Mouse (Mus musculus): ENCODE results near the gene Dnajc16. TPM values are rescaled to one million over a fixed set of nuclear protein-coding genes. Genes with fewer than 3 reads are reported as not detected.

Gene Dnajc16
- polyA plus RNA-seq, 1 experiment from 2014 or later, result 4.3 TPM

DNA sequence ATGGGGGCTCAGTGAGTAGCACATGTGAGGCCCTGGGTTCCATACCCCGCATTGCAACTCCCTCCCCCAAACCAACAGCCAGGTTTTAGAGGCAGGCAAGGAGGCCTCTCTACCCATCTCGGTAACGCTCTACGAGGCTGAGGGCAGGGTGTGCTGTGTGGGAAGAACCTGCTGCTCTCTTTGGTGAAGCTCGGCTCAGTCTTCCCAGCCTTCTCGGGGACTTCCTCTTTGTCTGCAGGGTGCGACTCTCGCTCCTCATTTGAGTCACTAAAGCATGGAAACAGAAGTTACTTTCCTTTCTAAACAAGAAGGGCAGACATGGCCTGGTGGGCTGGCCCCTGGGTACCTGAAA, 24.4 kb downstream of the Dnajc16 start:
- DNase-seq (ENCODE audit: low spot score) (no peak), ATAC-seq (replicated peaks; ENCODE audit: low FRiP score) (no peak)
- Histone ChIP-seq H3K36me3 (ENCODE audit: control insufficient read depth, insufficient read depth, low read length) (peaks cover 3% of the 10 kb centered on the region; the same call in 1 of the 2 replicates), H3K4me2 (ENCODE audit: low read depth, low read length, severe bottlenecking) (no peak overlapping the region), H3K4me3 (ENCODE audit: low read depth, low read length) (no peak overlapping the region), H3K27ac (ENCODE audit: low read depth, low read length) (no peak overlapping the region), H3K9me3 (ENCODE audit: control insufficient read depth, low read length) (no peaks in the 10 kb centered on the region), H3K9ac (ENCODE audit: low read length) (no peak overlapping the region), H3K4me1 (replicated peaks; ENCODE audit: control insufficient read depth, insufficient read depth, low read length) (no peaks in the 10 kb centered on the region), H3K27me3 (ENCODE audit: control insufficient read depth, insufficient read depth, low read length) (no peaks in the 10 kb centered on the region)
- WGBS, result 96% methylated on average over 8 of the region's 8 CpGs

DNA sequence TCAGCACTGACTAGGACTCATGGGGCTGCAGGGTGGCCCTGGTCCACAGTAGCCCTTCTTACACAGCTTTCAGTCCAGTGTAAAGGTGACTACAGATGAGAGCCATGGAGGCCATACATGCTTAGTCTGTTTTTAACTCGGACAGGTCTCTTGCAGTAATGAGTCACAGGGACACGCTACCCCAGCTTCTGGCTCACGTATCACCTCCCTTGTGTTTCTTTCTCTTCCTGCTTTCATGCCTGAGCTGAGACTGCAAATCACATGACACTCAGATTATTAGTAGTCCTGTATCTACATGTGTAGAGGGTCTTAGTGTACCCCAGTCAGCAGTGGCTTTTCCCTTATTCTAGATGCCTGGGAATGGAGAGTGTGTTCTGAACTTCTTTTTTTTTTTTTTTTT, 25.7 kb downstream of the Dnajc16 start:
- no peaks in the 10 kb centered on the region for H3K4me1 ChIP-seq (replicated peaks; ENCODE audit: control insufficient read depth, insufficient read depth, low read length)
- no peak overlapping the region for H3K4me2 ChIP-seq (ENCODE audit: low read depth, low read length, severe bottlenecking)
- no peak overlapping the region for H3K9ac ChIP-seq (ENCODE audit: low read length)
- peaks cover 3% of the 10 kb centered on the region; the same call in 1 of the 2 replicates for H3K36me3 ChIP-seq (ENCODE audit: control insufficient read depth, insufficient read depth, low read length)
- WGBS, result 93% methylated on average over 3 of the region's 3 CpGs
- H3K4me3 ChIP-seq (ENCODE audit: low read depth, low read length), result no peak overlapping the region
- no peak for DNase-seq (ENCODE audit: low spot score)
- no peaks in the 10 kb centered on the region for H3K27me3 ChIP-seq (ENCODE audit: control insufficient read depth, insufficient read depth, low read length)
- no peaks in the 10 kb centered on the region for H3K9me3 ChIP-seq (ENCODE audit: control insufficient read depth, low read length)
- no peak overlapping the region for H3K27ac ChIP-seq (ENCODE audit: low read depth, low read length)
- ATAC-seq (replicated peaks; ENCODE audit: low FRiP score), result no peak

DNA sequence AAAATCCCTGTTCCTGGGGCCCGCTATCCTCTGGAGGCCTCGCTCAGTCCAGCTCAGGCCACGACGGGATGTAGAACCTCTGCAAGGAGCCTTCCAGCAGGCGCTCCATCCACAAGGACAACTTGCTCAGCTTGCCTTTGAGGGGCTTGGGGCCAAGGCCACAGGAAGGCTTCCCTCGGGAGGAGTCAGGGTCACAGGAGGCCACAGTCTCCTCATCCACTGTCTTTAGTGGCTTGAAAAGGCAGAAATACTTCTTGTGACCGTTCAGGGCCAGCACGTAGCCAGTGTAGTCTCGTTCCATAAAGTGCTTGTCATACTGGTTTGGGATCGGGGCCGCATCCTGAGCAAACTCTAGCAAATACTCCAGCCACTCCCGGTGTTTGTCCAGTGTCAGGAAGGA, 27.3 kb downstream of the Dnajc16 start:
- Histone ChIP-seq H3K9me3 (ENCODE audit: control insufficient read depth, low read length) (no peaks in the 10 kb centered on the region), H3K4me3 (ENCODE audit: low read depth, low read length) (no peak overlapping the region), H3K27ac (ENCODE audit: low read depth, low read length) (no peak overlapping the region), H3K9ac (ENCODE audit: low read length) (no peak overlapping the region), H3K4me2 (ENCODE audit: low read depth, low read length, severe bottlenecking) (no peak overlapping the region), H3K27me3 (ENCODE audit: control insufficient read depth, insufficient read depth, low read length) (no peaks in the 10 kb centered on the region), H3K4me1 (replicated peaks; ENCODE audit: control insufficient read depth, insufficient read depth, low read length) (no peaks in the 10 kb centered on the region), H3K36me3 (ENCODE audit: control insufficient read depth, insufficient read depth, low read length) (peaks cover 3% of the 10 kb centered on the region; the same call in 1 of the 2 replicates)
- no peak for DNase-seq (ENCODE audit: low spot score)
- 93% methylated on average over 12 of the region's 12 CpGs for WGBS
- no peak for ATAC-seq (replicated peaks; ENCODE audit: low FRiP score)

DNA sequence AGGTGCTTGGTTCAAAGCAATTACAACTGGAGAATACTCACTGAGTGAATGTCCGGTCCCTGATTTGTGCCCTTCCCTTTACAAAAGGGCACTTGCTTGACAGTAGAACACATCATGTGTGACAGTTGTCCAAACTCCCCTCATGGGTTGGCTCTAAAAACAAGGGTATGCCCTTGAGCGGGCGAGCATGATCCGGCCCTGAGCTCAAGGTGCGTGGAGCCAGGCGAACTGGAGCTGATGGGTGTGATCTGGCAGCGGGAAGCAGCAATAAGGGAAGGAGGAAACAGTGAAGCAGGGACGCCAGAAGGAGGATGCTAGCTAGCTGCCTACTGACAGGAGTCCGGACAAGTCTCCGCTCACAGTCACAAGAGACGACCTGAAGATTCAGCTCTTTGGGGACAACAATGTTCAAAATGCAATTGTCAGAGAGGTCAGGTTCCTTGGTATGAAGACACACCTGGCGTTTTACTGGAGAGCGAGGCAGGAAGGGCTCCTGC, 28.6 kb downstream of the Dnajc16 start:
- no peak for ATAC-seq (replicated peaks; ENCODE audit: low FRiP score)
- 94% methylated on average over 13 of the region's 13 CpGs for WGBS
- Histone ChIP-seq H3K9me3 (ENCODE audit: control insufficient read depth, low read length) (no peaks in the 10 kb centered on the region), H3K36me3 (ENCODE audit: control insufficient read depth, insufficient read depth, low read length) (peaks cover 3% of the 10 kb centered on the region; the same call in 1 of the 2 replicates), H3K4me3 (ENCODE audit: low read depth, low read length) (no peak overlapping the region), H3K9ac (ENCODE audit: low read length) (no peak overlapping the region), H3K27ac (ENCODE audit: low read depth, low read length) (no peak overlapping the region), H3K27me3 (ENCODE audit: control insufficient read depth, insufficient read depth, low read length) (no peaks in the 10 kb centered on the region), H3K4me2 (ENCODE audit: low read depth, low read length, severe bottlenecking) (no peak overlapping the region), H3K4me1 (replicated peaks; ENCODE audit: control insufficient read depth, insufficient read depth, low read length) (no peaks in the 10 kb centered on the region)
- no peak for DNase-seq (ENCODE audit: low spot score)

DNA sequence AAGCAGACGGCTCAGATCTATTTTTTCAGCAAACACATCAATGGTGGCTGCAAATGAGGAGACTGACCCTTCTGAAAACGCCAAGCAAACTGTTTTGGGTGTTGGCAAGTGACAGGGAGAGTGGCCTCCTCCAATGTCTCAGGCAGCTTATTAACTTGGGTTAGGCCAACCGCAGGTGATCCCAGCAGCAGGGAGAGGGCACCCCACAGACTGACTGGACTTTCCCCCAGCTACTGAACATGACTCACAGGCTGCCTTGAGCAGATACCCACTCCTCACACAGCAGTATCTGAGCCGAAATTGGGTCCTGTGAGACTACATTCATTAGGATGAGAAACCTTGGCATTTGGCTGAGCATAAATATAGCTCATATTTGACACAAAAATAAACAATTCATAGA, 29.8 kb downstream of the Dnajc16 start:
- peaks cover 3% of the 10 kb centered on the region; the same call in 1 of the 2 replicates for H3K36me3 ChIP-seq (ENCODE audit: control insufficient read depth, insufficient read depth, low read length)

DNA sequence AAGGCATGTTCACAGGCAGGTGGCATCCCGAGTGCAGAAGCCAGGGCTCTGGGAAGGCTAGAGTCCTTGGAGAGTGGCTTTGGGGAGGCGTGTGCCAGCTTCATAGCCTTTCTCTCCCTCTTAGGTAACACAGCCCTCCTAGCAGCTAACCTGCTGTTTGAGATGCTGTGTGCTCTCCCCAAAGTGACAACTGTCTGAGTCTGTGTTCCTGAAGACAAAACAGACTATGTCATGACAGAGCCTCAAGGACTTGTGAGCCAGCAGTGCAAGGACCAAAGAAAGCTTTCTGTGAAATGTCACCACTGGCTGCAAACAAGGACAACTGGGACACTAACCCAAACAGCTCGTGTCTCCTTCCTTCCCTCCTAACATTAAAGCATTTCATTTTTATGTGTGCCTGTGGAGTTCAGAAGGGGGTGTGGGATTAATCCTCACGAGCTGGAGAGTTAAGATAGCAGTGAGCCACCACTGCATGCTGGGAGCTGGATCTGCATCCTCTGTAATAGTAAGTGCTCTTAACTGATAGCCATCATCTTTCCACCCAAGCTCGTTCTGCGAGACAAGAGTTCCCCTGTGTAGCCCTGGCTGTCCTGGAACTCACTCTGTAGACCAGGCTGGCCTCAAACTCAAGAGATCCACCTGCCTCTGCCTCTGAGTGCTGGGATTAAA, 31.7 kb downstream of the Dnajc16 start:
- Histone ChIP-seq H3K4me1 (replicated peaks; ENCODE audit: control insufficient read depth, insufficient read depth, low read length) (no peaks in the 10 kb centered on the region), H3K27me3 (ENCODE audit: control insufficient read depth, insufficient read depth, low read length) (no peaks in the 10 kb centered on the region), H3K9ac (ENCODE audit: low read length) (no peak overlapping the region), H3K27ac (ENCODE audit: low read depth, low read length) (no peak overlapping the region), H3K9me3 (ENCODE audit: control insufficient read depth, low read length) (no peaks in the 10 kb centered on the region), H3K4me2 (ENCODE audit: low read depth, low read length, severe bottlenecking) (no peak overlapping the region), H3K36me3 (ENCODE audit: control insufficient read depth, insufficient read depth, low read length) (peaks cover 3% of the 10 kb centered on the region; the same call in 1 of the 2 replicates), H3K4me3 (ENCODE audit: low read depth, low read length) (no peak overlapping the region)
- DNase-seq (ENCODE audit: low spot score) (no peak), ATAC-seq (replicated peaks; ENCODE audit: low FRiP score) (no peak)
- WGBS, result 72% methylated on average over 6 of the region's 6 CpGs

More for the DNA sequence above, 29.8 kb downstream of the Dnajc16 start:
- Histone ChIP-seq H3K27me3 (ENCODE audit: control insufficient read depth, insufficient read depth, low read length) (no peaks in the 10 kb centered on the region), H3K9ac (ENCODE audit: low read length) (no peak overlapping the region), H3K4me1 (replicated peaks; ENCODE audit: control insufficient read depth, insufficient read depth, low read length) (no peaks in the 10 kb centered on the region), H3K27ac (ENCODE audit: low read depth, low read length) (no peak overlapping the region), H3K9me3 (ENCODE audit: control insufficient read depth, low read length) (no peaks in the 10 kb centered on the region), H3K4me3 (ENCODE audit: low read depth, low read length) (no peak overlapping the region), H3K4me2 (ENCODE audit: low read depth, low read length, severe bottlenecking) (no peak overlapping the region)
- DNase-seq (ENCODE audit: low spot score) (no peak), ATAC-seq (replicated peaks; ENCODE audit: low FRiP score) (no peak)
- 85% methylated on average over 4 of the region's 4 CpGs for WGBS

DNA sequence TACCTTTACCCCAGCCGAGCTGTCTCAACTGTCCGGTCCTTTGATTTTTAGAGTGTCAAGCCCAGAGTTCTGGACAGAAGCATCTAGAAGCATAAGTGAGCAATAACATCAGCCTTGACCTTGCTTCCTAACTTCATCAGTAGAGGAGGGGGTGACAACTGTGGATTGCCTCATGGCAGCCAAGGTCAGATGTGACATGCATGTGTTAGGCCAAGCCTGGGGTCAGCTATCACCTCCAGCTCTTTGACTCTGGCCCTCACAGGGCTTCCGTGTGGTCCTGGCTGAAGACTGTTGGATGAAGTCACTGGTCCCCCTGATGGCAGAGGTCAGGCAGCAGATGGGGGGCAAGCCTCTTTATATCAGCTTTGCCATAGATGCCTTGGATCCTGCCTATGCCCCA, 33.6 kb downstream of the Dnajc16 start:
- Histone ChIP-seq H3K27me3 (ENCODE audit: control insufficient read depth, insufficient read depth, low read length) (no peaks in the 10 kb centered on the region), H3K27ac (ENCODE audit: low read depth, low read length) (no peak overlapping the region), H3K9ac (ENCODE audit: low read length) (no peak overlapping the region), H3K4me3 (ENCODE audit: low read depth, low read length) (no peak overlapping the region), H3K4me1 (replicated peaks; ENCODE audit: control insufficient read depth, insufficient read depth, low read length) (no peaks in the 10 kb centered on the region), H3K4me2 (ENCODE audit: low read depth, low read length, severe bottlenecking) (no peak overlapping the region), H3K9me3 (ENCODE audit: control insufficient read depth, low read length) (no peaks in the 10 kb centered on the region), H3K36me3 (ENCODE audit: control insufficient read depth, insufficient read depth, low read length) (no peaks in the 10 kb centered on the region)
- WGBS, result 88% methylated on average over 3 of the region's 3 CpGs
- ATAC-seq (replicated peaks; ENCODE audit: low FRiP score), result no peak
- no peak for DNase-seq (ENCODE audit: low spot score)

DNA sequence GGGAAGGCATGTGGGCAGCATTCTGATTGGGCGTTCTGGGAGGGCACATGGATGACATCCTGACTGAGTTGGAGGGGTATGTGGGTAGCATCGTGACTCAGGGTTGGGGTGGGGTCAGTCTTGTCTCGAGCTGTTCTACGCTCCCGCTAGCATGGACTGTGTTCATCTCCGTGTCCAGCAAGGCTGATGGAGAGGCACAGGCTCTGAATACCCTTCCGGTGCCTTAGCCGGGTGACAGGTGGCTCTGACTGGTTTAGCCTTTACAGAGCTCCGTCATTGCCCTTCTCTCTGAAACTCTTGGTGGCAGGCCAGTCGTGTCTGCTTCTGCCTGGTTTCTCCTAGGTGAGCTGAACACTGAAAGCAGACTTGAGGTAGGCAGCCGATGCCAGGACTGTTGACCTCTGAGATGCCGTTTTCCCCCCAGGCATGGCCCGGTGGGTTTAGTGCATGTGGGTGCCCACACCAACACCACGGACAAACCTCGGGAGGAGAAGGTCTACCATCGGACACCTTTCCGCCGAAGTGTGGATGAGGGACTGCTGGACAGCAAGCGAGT, 35.3 kb downstream of the Dnajc16 start:
- Histone ChIP-seq H3K9me3 (ENCODE audit: control insufficient read depth, low read length) (no peaks in the 10 kb centered on the region), H3K4me3 (ENCODE audit: low read depth, low read length) (no peak overlapping the region), H3K27me3 (ENCODE audit: control insufficient read depth, insufficient read depth, low read length) (no peaks in the 10 kb centered on the region), H3K4me2 (ENCODE audit: low read depth, low read length, severe bottlenecking) (no peak overlapping the region), H3K36me3 (ENCODE audit: control insufficient read depth, insufficient read depth, low read length) (no peaks in the 10 kb centered on the region), H3K27ac (ENCODE audit: low read depth, low read length) (no peak overlapping the region), H3K4me1 (replicated peaks; ENCODE audit: control insufficient read depth, insufficient read depth, low read length) (no peaks in the 10 kb centered on the region), H3K9ac (ENCODE audit: low read length) (no peak overlapping the region)
- DNase-seq (ENCODE audit: low spot score) (no peak), ATAC-seq (replicated peaks; ENCODE audit: low FRiP score) (no peak)
- WGBS, result 92% methylated on average over 19 of the region's 19 CpGs

DNA sequence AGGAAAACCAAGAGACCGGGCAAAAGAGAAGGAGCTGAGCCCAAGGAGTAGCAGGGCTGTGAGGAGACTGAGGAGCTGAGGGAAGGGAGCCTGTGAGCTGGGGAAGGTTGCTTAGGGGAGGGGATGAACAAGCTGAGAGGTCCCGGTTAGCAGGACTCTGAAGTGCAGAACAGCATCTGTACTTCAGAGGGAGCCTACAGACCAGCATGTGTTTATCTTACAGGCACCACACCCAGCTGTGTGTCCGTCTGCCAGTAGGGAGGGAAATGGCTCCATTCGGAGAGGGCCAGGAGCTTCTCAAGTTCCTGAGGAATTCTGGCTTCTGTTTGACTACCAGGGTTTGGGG, 38.7 kb downstream of the Dnajc16 start:
- no peak for DNase-seq (ENCODE audit: low spot score)
- Histone ChIP-seq H3K27me3 (ENCODE audit: control insufficient read depth, insufficient read depth, low read length) (no peaks in the 10 kb centered on the region), H3K4me2 (ENCODE audit: low read depth, low read length, severe bottlenecking) (no peak overlapping the region), H3K9me3 (ENCODE audit: control insufficient read depth, low read length) (no peaks in the 10 kb centered on the region), H3K27ac (ENCODE audit: low read depth, low read length) (no peak overlapping the region), H3K4me1 (replicated peaks; ENCODE audit: control insufficient read depth, insufficient read depth, low read length) (no peaks in the 10 kb centered on the region), H3K9ac (ENCODE audit: low read length) (no peak overlapping the region), H3K36me3 (ENCODE audit: control insufficient read depth, insufficient read depth, low read length) (no peaks in the 10 kb centered on the region), H3K4me3 (ENCODE audit: low read depth, low read length) (no peak overlapping the region)
- WGBS, result 20% methylated on average over 4 of the region's 4 CpGs
- no peak for ATAC-seq (replicated peaks; ENCODE audit: low FRiP score)

All from forebrain, embryonic 11.5 days (tissue).